Mouse (Mus musculus) forebrain, embryonic 10.5 days (tissue): ENCODE data around the gene Ankk1. TPM values are rescaled to one million over a fixed set of nuclear protein-coding genes. Genes with fewer than 3 reads are reported as not detected.

Experiments used
- DNase-seq: peaks from one replicate; pipeline ENCODE4 v3.0.0-alpha.2; 2017; ENCODE audit warnings: low spot score; ENCODE audit errors: extremely low spot score
- H3K27ac ChIP-seq: fragments of 300-500 bp; sonication (generic); 2 replicates; pipeline ENCODE4 v1.5.1; 2016; ENCODE audit warnings: mild to moderate bottlenecking
- H3K27me3 ChIP-seq: fragments of 300-500 bp; sonication (generic); 2 replicates; pipeline ENCODE4 v1.6.1; 2016; ENCODE audit warnings: mild to moderate bottlenecking; ENCODE audit not compliant: poor library complexity, severe bottlenecking
- H3K36me3 ChIP-seq: fragments of 300-500 bp; sonication (generic); replicated peaks from 2 replicates; pipeline ENCODE4 v1.6.1; 2016; ENCODE audit warnings: mild to moderate bottlenecking, moderate library complexity
- H3K4me1 ChIP-seq: fragments of 300-500 bp; sonication (generic); 2 replicates; pipeline ENCODE4 v1.6.1; 2016
- H3K4me3 ChIP-seq: fragments of 300-500 bp; sonication (generic); 2 replicates; pipeline ENCODE4 v1.5.1; 2016; ENCODE audit warnings: mild to moderate bottlenecking, moderate library complexity
- H3K9me3 ChIP-seq: fragments of 300-500 bp; sonication (generic); 2 replicates; pipeline ENCODE4 v1.6.1; 2016; ENCODE audit warnings: mild to moderate bottlenecking, moderate library complexity
- WGBS: fragments of 180-500 bp; shearing (Covaris S2); methylation state at CpG from one replicate; pipeline ENCODE4 v1.1.7; 2016; 5-methylcytosine and 5-hydroxymethylcytosine counted together
- polyA plus RNA-seq: library from polyadenylated mRNA; unstranded; fragments of >200 nt; fragmentation: Nextera tagmentation; extraction: Ambion mirVana; gene quantifications from 2 replicates; pipeline ENCODE4 v1.2.1, GENCODE M21; 2016

Ankk1 gene
- not detected in 2 replicates for polyA plus RNA-seq

DNA sequence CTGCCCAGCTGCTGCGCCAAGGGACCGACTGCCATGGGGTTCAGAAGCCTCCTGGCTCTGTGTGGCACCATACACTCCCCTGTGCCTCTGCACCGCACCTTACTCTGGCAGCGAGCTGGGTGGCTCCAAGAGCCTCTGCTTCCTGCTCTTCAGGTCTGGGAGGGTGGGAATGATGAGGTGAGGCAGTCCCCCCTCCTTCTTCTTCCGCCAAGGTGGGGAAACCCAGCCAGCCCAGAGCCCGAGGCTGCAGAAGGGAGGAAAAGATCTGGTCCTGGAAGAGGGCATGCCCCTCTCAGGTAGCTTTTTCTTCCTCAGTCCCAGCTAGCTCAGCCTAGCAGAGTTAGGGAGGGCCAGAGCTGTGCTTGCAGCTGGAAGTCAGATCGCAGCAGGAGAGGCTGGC, at the start of gene Ankk1:
TSS of gene Ankk1 (minus strand) at position 101 of the 400 bp plus-strand sequence.
- Histone ChIP-seq H3K4me3 (no peak within 1 kb of the TSS), H3K27ac (no peak within 1 kb of the TSS), H3K9me3 (no peaks in the 10 kb centered on the region), H3K36me3 (no peaks in the 10 kb centered on the region), H3K4me1 (peaks cover 7% of the 10 kb centered on the region; the same call in 1 of the 2 replicates), H3K27me3 (no peaks in the 10 kb centered on the region)
- WGBS = 83% methylated on average over 7 of the region's 7 CpGs
- DNase-seq = no peak

DNA sequence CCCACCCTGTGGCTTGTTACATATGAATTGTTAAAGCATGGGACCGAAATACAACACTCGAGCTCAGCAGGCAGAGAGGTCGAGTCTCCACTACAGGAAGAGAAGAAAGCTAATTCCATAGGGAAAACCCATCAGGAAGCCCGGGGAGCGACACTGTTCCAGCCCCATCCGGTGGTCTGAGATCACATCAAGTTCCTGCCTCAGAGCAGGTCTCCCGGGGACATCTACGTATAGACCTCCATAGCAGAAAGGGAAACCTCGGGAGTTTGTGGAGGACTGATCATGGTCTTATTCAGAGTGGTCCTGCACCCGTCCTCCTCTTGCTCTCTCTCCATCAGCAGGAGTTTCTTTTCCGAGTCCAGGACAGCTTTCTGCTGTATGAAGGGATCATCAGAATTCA, 45.3 kb upstream of the Ankk1 start:
- peaks cover 5% of the 10 kb centered on the region; the same call in 1 of the 2 replicates for H3K9me3 ChIP-seq
- H3K4me3 ChIP-seq = no peak overlapping the region
- H3K27me3 ChIP-seq = no peaks in the 10 kb centered on the region

DNA sequence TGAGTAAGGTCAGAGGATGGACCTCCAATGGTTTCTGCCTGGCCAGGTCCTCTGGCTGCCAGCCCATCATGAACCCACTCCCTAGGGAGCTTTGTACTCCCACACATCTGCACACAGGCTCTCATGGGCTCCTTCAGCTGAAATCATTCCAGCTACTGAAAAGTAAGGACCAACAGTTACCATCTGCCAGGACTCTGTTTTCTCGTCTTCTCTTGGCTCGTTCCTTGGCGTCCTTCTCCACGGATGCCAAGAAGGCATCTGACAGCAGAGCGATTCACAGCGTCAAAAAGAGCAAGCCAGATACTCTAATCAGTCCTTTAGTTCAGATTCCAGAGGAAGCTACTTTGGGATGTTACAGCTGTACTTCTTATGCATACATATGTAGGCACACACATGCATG, 44.1 kb upstream of the Ankk1 start:
- no peaks in the 10 kb centered on the region for H3K27me3 ChIP-seq
- H3K27ac ChIP-seq = no peak overlapping the region
- no peaks in the 10 kb centered on the region for H3K36me3 ChIP-seq
- no peaks in the 10 kb centered on the region for H3K9me3 ChIP-seq
- DNase-seq = no peak
- no peak overlapping the region for H3K4me3 ChIP-seq
- WGBS = 91% methylated on average over 6 of the region's 6 CpGs
- 0 out of 2 replicates have a peak, but pooled peaks cover 5% of the 10 kb centered on the region for H3K4me1 ChIP-seq

More for the DNA sequence above, 45.3 kb upstream of the Ankk1 start:
- 80% methylated on average over 11 of the region's 11 CpGs for WGBS
- Histone ChIP-seq H3K36me3 (no peaks in the 10 kb centered on the region), H3K4me1 (0 out of 2 replicates have a peak, but pooled peaks cover 5% of the 10 kb centered on the region), H3K27ac (no peak overlapping the region)
- DNase-seq = no peak

DNA sequence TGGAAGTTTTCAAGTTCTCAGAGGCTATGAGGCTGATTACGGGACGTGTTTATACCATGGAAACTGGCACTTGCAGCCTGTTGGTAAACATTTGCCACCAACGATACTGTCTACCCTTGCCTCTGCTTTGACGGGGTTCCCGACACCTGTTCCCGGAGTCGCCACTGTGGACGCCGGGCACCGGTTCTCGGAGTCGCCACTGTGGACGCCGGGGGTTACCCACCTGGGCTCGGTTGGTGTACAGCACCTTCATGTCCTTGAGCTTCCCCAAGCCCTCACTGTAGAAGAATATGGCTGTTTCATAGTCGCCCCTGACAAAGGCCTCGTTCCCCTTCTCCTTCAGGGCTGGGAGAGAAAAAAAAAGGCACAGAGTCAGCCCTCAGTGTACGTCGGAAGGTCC, 43.2 kb upstream of the Ankk1 start:
- no peaks in the 10 kb centered on the region for H3K36me3 ChIP-seq
- H3K4me1 ChIP-seq = 0 out of 2 replicates have a peak, but pooled peaks cover 5% of the 10 kb centered on the region
- no peaks in the 10 kb centered on the region for H3K27me3 ChIP-seq
- no peak overlapping the region for H3K27ac ChIP-seq
- WGBS = 95% methylated on average over 19 of the region's 19 CpGs
- no peaks in the 10 kb centered on the region for H3K9me3 ChIP-seq
- H3K4me3 ChIP-seq = no peak overlapping the region
- no peak for DNase-seq

DNA sequence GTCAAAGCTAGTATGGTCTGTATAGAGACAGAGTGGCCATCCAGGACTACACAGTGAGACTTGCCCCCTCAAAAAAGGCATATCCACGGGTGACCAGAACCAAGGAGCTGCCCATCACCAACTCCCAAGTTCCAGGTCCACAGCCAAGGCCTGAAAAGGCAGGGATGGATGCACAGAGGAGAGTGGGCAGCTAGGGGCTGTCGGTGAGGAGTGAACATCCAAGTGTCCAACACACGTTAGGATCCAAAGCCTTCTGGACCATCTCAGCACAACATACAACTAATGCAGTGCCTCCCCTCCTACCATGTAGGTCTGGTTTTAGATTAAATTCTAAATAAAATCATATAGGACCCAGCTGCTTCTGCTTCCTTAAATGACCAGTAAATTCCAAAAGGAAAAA, 29.3 kb upstream of the Ankk1 start:
- Histone ChIP-seq H3K4me3 (no peak overlapping the region), H3K9me3 (no peaks in the 10 kb centered on the region), H3K27ac (no peak overlapping the region), H3K27me3 (no peaks in the 10 kb centered on the region), H3K36me3 (no peaks in the 10 kb centered on the region), H3K4me1 (no peaks in the 10 kb centered on the region)
- DNase-seq = no peak
- WGBS = 86% methylated on average over 3 of the region's 3 CpGs

DNA sequence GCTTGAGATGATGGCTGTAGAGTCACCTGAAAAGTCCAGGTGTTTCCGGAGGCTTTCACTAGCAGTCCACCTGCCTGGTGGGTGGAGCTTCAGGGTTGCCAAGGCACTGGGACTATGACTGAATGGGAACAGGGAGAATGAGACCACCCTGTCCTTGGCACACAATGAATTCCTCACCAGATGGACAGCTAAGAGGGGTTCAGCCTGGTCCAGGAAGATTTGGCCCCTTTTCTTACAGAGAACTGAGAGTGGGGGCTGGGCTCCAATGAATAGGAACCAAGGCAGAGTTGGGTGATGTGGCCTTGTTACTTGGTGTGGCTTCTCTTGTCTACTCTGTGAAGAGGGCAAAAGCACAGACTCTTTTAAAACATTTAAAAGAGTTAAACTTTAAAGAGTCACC, 25.6 kb upstream of the Ankk1 start:
- Histone ChIP-seq H3K9me3 (no peaks in the 10 kb centered on the region), H3K27ac (no peak overlapping the region), H3K4me3 (no peak overlapping the region), H3K27me3 (no peaks in the 10 kb centered on the region), H3K36me3 (no peaks in the 10 kb centered on the region), H3K4me1 (no peaks in the 10 kb centered on the region)
- WGBS = 89% methylated on average over 1 of the region's 1 CpGs
- DNase-seq = no peak

DNA sequence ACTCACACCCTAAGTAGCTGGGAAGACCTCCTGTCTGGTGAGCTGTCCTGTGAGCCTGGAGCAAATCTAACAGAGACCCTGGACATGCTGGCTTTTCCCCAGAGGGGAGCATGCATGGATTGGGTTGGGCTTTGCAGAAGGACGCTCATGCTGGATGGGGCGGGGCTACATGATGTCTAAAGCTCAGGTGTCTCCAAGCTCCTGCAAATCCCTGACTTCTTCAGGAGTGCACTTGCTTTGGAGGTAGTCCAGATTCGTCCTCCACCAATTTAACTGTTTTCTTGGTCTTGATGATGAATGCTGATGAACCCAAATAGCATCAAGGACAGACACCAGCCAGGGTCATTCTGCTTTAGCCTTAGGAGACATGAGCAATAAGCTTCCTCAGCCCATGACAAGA, 23.7 kb upstream of the Ankk1 start:
- H3K4me3 ChIP-seq = no peak overlapping the region
- no peaks in the 10 kb centered on the region for H3K9me3 ChIP-seq
- no peaks in the 10 kb centered on the region for H3K4me1 ChIP-seq
- 81% methylated on average over 3 of the region's 3 CpGs for WGBS
- DNase-seq = no peak
- H3K27me3 ChIP-seq = no peaks in the 10 kb centered on the region
- no peak overlapping the region for H3K27ac ChIP-seq
- no peaks in the 10 kb centered on the region for H3K36me3 ChIP-seq

DNA sequence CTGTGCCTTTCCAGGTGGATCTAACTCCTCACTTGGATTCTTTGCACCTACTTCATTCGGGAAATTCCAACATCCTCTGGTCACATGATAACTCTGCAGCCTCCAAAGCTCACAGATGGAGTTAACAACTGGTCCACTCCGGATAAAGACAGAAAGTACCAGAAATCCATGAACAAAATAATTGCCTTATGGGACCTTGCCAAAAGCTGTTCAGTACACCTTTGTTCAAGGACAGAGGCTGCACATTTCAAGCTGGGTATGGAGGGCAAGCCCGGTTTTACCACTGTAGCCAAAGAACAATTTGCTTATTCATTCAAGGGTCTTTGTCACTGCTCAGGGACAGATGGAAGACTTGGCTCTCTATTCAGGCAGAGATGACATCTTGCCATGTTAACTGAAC, 15.8 kb upstream of the Ankk1 start:
- Histone ChIP-seq H3K27me3 (no peaks in the 10 kb centered on the region), H3K4me1 (no peaks in the 10 kb centered on the region), H3K9me3 (no peaks in the 10 kb centered on the region), H3K27ac (no peak overlapping the region), H3K4me3 (no peak overlapping the region), H3K36me3 (no peaks in the 10 kb centered on the region)
- no peak for DNase-seq
- WGBS = 84% methylated on average over 3 of the region's 3 CpGs

DNA sequence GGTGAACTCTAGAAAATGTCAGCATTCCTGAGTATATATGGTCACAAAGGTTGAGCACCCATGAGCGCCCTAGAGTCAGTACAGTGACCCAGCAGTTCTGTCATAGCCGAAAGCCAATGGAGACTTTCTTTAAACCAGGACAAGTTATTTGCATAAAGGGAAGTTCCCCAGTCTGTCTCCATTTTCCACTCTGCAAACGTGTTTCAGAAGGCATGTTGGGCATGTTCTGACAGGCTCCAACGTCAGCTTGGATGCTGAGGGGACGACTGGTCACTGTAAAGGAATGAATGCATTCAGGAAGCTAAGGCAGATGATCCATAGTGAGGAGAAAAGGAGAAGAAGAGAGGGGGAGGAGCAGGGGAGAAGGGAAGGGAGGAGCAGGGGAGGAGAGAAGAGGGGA, 657 bp upstream of the Ankk1 start:
- Histone ChIP-seq H3K9me3 (no peaks in the 10 kb centered on the region), H3K4me3 (no peak overlapping the region), H3K27ac (no peak overlapping the region), H3K4me1 (peaks cover 5% of the 10 kb centered on the region; the same call in 1 of the 2 replicates), H3K27me3 (no peaks in the 10 kb centered on the region), H3K36me3 (no peaks in the 10 kb centered on the region)
- DNase-seq = no peak
- WGBS = 79% methylated on average over 5 of the region's 5 CpGs

DNA sequence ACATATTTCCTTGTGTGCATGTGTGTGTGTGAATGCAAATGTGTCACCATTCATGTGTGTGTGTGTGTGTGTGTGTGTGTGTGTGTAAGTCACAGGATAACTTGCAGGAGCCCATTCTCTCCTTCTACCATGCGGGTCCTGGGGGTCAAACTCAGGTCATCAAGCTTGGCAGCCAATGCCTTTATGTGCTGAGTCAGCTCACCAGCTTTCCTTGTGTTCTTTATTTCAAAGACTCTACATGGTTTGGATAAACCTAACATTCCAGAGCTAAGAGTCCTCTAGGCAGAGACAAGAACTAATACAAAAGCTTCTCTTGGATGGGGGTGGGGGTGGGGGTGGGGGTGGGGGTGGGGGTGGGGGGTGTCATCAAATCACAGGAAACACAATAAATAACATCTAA, 1.2 kb downstream of the Ankk1 start:
- no peak overlapping the region for H3K4me3 ChIP-seq
- no peaks in the 10 kb centered on the region for H3K27me3 ChIP-seq
- WGBS = 58% methylated on average over 1 of the region's 1 CpGs
- H3K4me1 ChIP-seq = peaks cover 7% of the 10 kb centered on the region; the same call in 1 of the 2 replicates
- no peak overlapping the region for H3K27ac ChIP-seq
- DNase-seq = no peak
- H3K9me3 ChIP-seq = no peaks in the 10 kb centered on the region
- H3K36me3 ChIP-seq = no peaks in the 10 kb centered on the region

DNA sequence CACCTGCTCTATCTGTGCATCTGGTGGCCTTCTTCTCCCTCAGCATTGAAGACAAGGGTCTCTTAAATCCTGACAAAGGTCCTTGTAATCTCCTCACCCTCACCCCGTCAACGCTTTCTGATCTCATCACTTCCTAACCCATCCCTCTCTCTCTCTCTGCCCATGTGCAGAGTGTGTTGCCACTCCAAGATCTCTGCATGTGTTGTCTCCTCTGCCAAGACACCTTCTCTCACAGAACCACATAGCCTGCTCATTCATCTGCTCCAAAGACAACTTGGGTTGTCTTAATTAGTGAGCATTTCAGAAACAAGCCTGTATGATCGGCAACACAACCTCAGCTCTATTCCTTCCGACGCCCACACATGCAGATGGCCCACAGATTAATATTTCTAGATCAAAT, 3.0 kb downstream of the Ankk1 start:
- WGBS = 91% methylated on average over 5 of the region's 5 CpGs
- Histone ChIP-seq H3K27me3 (no peaks in the 10 kb centered on the region), H3K9me3 (no peaks in the 10 kb centered on the region), H3K36me3 (no peaks in the 10 kb centered on the region), H3K27ac (no peak overlapping the region), H3K4me3 (no peak overlapping the region), H3K4me1 (peaks cover 7% of the 10 kb centered on the region; the same call in 1 of the 2 replicates)
- DNase-seq = no peak

DNA sequence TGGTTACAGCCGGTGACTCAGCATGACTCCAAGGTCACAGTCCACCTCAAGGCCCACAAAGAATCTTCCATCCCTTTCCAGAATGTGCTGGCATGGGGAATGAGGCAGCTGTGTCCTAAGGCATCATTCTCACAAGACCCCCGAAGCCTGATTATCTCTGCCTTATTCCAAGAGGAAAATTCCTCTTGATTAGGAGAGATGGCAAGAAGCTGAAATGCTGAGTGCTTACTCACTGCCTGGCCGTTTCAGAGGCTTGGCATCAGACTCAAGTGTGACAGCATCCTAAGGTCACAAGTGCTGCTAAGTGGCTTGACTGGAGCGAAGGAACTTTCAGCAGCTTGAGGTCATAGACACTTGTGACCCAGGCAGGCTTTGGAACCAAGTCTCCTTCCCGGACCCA, 16.2 kb downstream of the Ankk1 start:
- no peak for DNase-seq
- Histone ChIP-seq H3K27ac (no peak overlapping the region), H3K36me3 (no peaks in the 10 kb centered on the region), H3K4me1 (peaks cover 10% of the 10 kb centered on the region), H3K27me3 (no peaks in the 10 kb centered on the region), H3K4me3 (no peak overlapping the region), H3K9me3 (no peaks in the 10 kb centered on the region)
- 81% methylated on average over 5 of the region's 5 CpGs for WGBS

DNA sequence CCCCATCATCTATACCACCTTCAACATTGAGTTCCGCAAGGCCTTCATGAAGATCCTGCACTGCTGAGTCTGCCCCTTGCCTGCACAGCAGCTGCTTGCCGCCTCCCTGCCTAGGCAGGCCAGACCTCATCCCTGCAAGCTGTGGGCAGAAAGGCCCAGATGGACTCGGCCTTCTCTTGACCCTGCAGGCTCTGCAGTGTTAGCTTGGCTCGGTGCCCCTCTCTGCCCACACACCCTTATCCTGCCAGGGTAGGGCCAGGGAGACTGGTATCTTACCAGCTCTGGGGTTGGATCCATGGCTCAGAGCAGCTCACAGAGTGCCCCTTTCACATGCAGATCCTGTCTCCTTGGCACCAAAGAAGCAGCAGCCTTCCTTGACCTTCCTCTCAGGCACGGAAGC, 19.8 kb downstream of the Ankk1 start:
- WGBS = 93% methylated on average over 5 of the region's 5 CpGs
- Histone ChIP-seq H3K4me1 (peaks cover 10% of the 10 kb centered on the region), H3K27me3 (no peaks in the 10 kb centered on the region), H3K9me3 (no peaks in the 10 kb centered on the region), H3K27ac (no peak overlapping the region), H3K4me3 (no peak overlapping the region), H3K36me3 (no peaks in the 10 kb centered on the region)
- DNase-seq = no peak

DNA sequence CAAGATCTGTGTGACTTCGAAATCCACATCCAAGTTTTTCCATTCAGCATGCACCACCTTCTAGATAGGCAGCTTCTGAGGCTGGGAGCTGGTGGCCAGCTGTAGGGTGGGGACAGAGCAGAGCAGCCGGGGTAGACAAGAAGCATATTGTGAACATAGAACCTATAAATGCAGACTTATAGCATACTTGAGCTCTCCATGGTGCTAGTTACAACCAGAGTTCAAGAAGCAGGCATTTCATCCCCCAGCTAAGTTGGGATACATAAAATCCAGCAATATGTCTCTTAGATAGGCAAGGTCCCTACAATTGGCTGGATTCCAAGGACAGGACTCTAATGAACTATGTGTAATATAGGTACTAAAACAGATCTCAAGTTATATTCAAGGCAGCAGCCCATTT, 23.1 kb downstream of the Ankk1 start:
- no peak overlapping the region for H3K27ac ChIP-seq
- no peaks in the 10 kb centered on the region for H3K9me3 ChIP-seq
- H3K36me3 ChIP-seq = no peaks in the 10 kb centered on the region
- no peaks in the 10 kb centered on the region for H3K27me3 ChIP-seq
- WGBS = 76% methylated on average over 2 of the region's 2 CpGs
- no peak for DNase-seq
- H3K4me1 ChIP-seq = no peaks in the 10 kb centered on the region
- no peak overlapping the region for H3K4me3 ChIP-seq
